Mouse (Mus musculus) heart, adult 11 months (tissue): ENCODE data around the gene Trmu.
A peak's percentile ranks its signal among the peaks of the same experiment; 100 is the strongest.
"Not testable (repeated sequence)": the region's sequence is repeated elsewhere in the genome, so short reads cannot be mapped to it uniquely, and the experiment has no call there.

Experiments used
- DNase-seq: peaks from one replicate; pipeline ENCODE4 v3.0.0; 2022

Gene Trmu

GRCm38 (mm10) chr15:85878848-85879497 is at the start of gene Trmu:
Trmu (plus strand) TSS chr15:85879312.
- peak; percentile 99 for DNase-seq

GRCm38 (mm10) chr15:85829470-85829869 is 49.6 kb upstream of the Trmu start:
- no peak for DNase-seq

GRCm38 (mm10) chr15:85831954-85832590 is 47.0 kb upstream of the Trmu start, which contains the start of gene Ttc38:
Ttc38 (plus strand) TSS chr15:85832306.
- peak; percentile 100 for DNase-seq

- no peak for DNase-seq
Observed at GRCm38 (mm10) chr15:85832599-85832998, 46.5 kb upstream of the Trmu start.

- no peak for DNase-seq
Observed at GRCm38 (mm10) chr15:85835335-85835734, 43.8 kb upstream of the Trmu start.

- no peak for DNase-seq
Observed at GRCm38 (mm10) chr15:85836887-85837286, 42.2 kb upstream of the Trmu start.

GRCm38 (mm10) chr15:85840983-85841382 is 38.1 kb upstream of the Trmu start:
- DNase-seq: no peak

- no peak for DNase-seq
Observed at GRCm38 (mm10) chr15:85841796-85842360, 37.2 kb upstream of the Trmu start.

GRCm38 (mm10) chr15:85845071-85845470 is 34.0 kb upstream of the Trmu start:
- DNase-seq: no peak

- no peak for DNase-seq
Observed at GRCm38 (mm10) chr15:85851656-85852392, 27.3 kb upstream of the Trmu start.

- DNase-seq: no peak
Observed at GRCm38 (mm10) chr15:85858980-85859489, 20.1 kb upstream of the Trmu start.

GRCm38 (mm10) chr15:85859490-85860031 is 19.6 kb upstream of the Trmu start, which contains the start of gene Gtse1:
Gtse1 (plus strand) TSS chr15:85859745.
- peak; percentile 100 for DNase-seq

- DNase-seq: not testable (repeated sequence)
Observed at GRCm38 (mm10) chr15:85865913-85866312, 13.2 kb upstream of the Trmu start.

GRCm38 (mm10) chr15:85867696-85868095 is 11.4 kb upstream of the Trmu start:
- peak; percentile 95 for DNase-seq

GRCm38 (mm10) chr15:85877336-85877735 is 1.8 kb upstream of the Trmu start:
- DNase-seq: no peak

GRCm38 (mm10) chr15:85879498-85879895 is 385 bp downstream of the Trmu start:
- DNase-seq: peak; percentile 95

- no peak for DNase-seq
Observed at GRCm38 (mm10) chr15:85885606-85886005, 6.5 kb downstream of the Trmu start.

- DNase-seq: no peak
Observed at GRCm38 (mm10) chr15:85889235-85889634, 10.1 kb downstream of the Trmu start.

- DNase-seq: no peak
Observed at GRCm38 (mm10) chr15:85891971-85892370, 12.9 kb downstream of the Trmu start.

- no peak for DNase-seq
Observed at GRCm38 (mm10) chr15:85892498-85893118, 13.5 kb downstream of the Trmu start.

GRCm38 (mm10) chr15:85893871-85894270 is 14.8 kb downstream of the Trmu start:
- no peak for DNase-seq

GRCm38 (mm10) chr15:85896284-85896683 is 17.2 kb downstream of the Trmu start:
- no peak for DNase-seq
